Mouse (Mus musculus) spleen, adult 10 weeks (tissue): ENCODE results near the gene Notch2. TPM values are rescaled to one million over a fixed set of nuclear protein-coding genes. Genes with fewer than 3 reads are reported as not detected.

Experiments used
- polyA plus RNA-seq: library from polyadenylated mRNA; stranded (reverse); fragments of 350-450 nt; fragmentation: Illumina TruSeq; extraction: RNeasy Lipid Tissue Mini Kit (QIAGEN cat#74804); gene quantifications from one replicate; pipeline ENCODE4 v1.2.3, GENCODE M21; 2015; ENCODE audit warnings: low replicate concordance; ENCODE audit not compliant: insufficient read depth

Notch2 gene
- polyA plus RNA-seq: 55.2 TPM

DNA sequence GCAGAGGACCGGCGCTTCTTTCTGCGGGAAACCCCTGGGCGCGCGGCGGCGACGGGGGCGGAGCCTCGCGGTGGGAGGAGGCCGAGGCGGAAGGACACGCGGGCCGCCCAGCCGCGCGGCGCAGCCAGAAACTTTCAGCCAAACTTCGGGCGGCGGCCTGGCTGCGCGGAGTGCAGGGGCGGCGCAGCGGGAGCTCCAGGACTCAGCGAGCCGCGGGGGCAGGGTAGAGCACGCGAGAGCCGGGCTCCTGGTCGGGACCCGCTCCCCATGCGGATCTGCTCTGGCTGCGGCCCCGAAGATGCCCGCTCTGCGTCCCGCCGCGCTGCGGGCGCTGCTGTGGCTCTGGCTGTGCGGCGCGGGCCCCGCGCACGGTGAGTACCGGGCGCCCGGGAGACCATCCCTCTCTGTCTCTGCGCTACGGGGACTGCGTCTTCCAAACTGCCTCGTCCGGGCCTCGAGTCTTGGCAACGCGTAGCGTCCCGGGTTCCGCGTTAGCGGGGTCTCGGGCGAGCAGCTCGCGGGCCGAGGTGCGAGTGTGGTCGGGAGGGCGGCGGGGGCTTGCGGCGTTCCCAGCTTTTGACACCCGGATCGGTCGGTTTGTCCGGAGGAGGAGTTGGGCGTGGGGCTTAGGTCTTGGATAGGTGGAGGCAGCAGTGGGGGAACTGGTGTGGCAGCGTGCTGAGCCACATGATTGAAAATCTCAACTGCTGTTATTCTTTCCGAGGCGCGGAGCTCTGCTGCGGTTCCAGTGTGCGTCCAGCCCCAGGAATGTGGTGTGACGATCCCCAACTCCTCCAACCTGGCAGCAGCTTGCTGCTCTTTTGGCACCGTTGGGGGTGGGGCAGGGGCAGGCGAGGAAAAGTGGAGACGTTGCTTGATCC is at the start of gene Notch2:
Gene Notch2 (plus strand): TSS at position 127 of the 881 bp plus-strand sequence.

GRCm38 (mm10) chr3:98160330-98160729 is 147.0 kb downstream of the Notch2 start, which contains the start of gene Adam30:
TSS of gene Adam30 (plus strand) at chr3:98160630.

Other genes starting within 250 kb of the Notch2 start
- gene Pde4dip, start 124.8 kb upstream of the Notch2 start, polyA plus RNA-seq: 35.2 TPM
- 74.0 TPM for gene Sec22b, start 112.3 kb upstream of the Notch2 start, polyA plus RNA-seq
- 0.25 TPM for gene Adam30, start 147.1 kb downstream of the Notch2 start, polyA plus RNA-seq
- not detected for gene Reg4, start 208.6 kb downstream of the Notch2 start, polyA plus RNA-seq